Mouse (Mus musculus) hindlimb bud, embryonic 11.5 days (tissue): ENCODE data around the gene Stab1.

Experiments used
- DNase-seq: peaks from one replicate; pipeline ENCODE4 v3.0.0-alpha.2; 2012; ENCODE audit warnings: low read depth, low spot score; ENCODE audit errors: extremely low spot score

Stab1 gene

GRCm38 (mm10) chr14:31165991-31166630 is 2.3 kb downstream of the Stab1 start:
- DNase-seq = no peak

- no peak for DNase-seq
Measured at GRCm38 (mm10) chr14:31165458-31165857, 3.0 kb downstream of the Stab1 start.

GRCm38 (mm10) chr14:31165010-31165409 is 3.4 kb downstream of the Stab1 start:
- DNase-seq = no peak

DNA sequence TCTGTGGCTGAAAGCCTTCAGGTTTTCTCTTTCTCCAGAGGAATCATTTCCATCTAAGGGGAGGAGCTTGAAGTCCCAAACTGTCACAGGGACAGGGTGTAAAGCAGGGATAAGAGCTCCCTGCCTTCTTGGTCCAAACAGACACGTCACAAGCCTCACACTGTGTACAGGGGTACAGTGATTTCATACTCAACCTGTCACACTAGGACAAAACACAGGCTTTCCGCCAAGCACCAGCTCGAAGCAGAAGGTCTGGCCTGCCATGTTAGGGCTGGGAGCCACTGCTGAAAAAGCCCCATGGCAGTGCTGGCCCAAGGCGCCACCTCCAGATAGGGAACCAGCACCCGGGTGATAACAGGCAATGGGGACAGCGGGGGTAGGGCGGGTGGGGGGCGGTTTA is 4.4 kb downstream of the Stab1 start:
- no peak for DNase-seq

GRCm38 (mm10) chr14:31161638-31162037 is 6.8 kb downstream of the Stab1 start:
- no peak for DNase-seq

DNA sequence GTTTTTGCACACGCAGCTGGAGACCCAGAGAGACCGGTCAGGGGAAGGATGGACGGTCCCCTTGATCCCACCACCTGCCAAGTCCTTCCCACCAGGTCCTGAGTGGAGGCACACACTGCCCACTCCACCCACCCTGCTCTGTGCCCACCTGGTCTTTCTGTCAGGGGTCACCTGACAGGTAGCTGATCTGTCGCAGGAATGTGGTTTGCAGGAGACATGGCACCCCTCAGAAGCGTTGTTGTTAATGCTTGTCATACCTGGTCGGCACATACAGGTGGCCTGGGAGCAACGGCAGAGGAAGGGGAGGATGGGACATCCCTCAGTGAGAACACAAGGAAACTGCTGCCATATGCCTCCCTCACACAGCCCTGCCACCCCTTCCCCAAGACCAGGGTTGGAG is 7.2 kb downstream of the Stab1 start:
- DNase-seq = no peak

DNA sequence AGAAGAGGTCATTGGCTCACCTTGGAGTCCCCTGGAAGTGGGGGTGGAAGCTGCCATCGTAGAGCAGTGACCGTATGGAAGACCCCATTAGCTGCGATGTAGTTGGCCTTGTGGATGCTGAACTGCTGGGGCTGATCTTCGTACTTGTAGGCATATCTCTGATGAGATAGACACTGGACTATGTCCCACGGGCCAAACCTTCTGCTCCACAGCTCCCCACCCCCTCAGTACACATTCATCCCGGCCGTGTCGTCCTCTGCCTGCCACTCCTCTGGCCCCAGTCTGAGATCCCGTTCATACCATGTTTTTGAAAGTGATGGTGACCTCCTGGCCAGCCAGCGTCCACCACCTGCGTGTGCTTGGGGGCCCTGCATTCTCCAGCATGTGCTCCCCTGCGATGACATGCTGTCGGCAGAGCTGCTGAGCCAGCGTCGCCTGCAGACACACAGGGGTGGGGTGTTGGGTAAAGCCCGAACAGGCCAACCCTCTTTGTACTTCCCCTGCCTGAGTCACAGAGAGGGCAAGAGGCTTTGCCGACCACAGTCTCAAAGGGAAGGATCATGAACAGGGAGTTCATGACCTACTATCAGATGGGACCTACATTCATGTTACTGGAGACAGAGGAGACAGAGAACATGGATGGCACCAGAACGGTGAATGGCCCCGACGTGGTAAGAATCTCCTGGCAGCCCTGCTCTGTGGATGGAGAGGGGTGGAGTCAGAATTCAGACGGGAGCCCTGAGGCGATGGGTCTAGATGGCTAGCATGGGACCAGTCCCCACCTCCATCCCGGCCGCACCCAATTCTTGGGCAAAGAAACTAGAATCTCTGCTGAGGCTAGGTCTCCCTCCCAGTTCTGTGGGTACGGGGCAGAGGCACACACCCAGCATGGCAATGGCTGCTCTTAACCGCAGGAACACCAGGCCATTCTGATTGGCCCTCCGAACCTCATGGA is 8.0 kb downstream of the Stab1 start:
- no peak for DNase-seq

- no peak for DNase-seq
Measured at GRCm38 (mm10) chr14:31145694-31146093, 22.7 kb downstream of the Stab1 start.

- no peak for DNase-seq
Measured at GRCm38 (mm10) chr14:31141011-31141410, 27.4 kb downstream of the Stab1 start.

DNA sequence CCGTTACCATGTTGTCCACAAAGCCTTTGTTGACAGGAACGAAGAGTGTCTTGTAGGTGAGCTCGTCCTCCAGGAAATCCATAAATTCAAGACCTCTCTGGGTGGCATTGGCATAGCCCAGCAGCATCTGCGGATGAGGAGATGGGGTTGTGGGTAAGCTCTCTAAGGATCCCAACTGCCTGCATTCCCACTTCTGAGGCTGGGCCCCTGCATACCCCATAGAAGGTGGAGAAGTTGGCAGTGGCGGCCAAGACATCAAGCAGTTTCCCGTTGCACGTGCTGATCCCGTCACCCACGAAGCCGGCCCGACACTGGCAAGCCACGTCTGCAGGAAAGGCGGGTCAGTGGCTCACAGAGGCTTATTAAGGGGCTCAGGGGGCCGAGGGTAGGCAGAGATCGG is 28.3 kb downstream of the Stab1 start:
- no peak for DNase-seq

DNA sequence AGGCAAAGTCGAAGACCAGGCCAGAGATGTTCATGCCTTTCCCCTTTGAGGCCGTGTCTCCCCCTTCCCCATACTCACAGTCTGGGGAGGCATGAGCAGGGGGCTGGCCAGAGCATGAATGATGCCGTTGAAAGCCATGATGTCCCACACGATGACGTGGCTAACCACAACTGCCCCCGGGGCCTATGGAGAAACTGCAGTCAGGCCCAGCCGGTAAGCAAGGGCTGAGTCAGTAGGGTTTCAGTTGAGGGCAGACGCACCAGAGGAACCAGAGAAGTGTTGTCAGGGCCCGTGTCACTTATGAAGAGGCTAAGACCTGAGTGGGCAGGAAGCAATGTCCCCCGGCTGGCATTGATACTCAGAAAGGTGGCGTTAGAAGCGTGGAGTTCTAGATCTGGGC is 28.8 kb downstream of the Stab1 start:
- no peak for DNase-seq

DNA sequence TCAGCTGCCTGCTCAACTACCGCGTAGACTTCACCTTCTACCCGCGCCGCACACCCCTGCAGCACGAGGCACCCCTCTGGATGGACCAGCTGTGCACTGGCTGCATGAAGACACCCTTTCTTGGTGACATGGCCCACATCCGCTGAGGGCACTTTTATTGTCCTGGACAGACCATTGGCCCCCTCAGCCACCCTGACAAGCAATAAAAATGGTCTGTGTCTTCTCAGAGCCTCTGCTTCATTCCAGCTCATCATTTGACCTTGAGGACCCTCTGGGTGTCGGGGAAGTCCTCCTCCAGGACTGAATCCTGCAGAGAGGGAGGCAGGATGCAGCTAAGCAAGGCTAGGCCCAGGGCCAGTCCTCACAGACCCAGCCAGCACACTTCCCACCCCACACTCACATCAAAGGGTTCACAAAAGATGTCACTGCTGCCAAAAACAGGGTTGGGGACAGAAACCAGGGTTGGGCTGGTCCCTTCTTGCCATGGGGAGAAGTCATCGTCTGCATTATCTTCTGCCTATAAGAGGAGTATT is 29.5 kb downstream of the Stab1 start:
- no peak for DNase-seq

- no peak for DNase-seq
Measured at GRCm38 (mm10) chr14:31138219-31138896, 30.1 kb downstream of the Stab1 start.

- no peak for DNase-seq
Measured at GRCm38 (mm10) chr14:31137791-31138190, 30.6 kb downstream of the Stab1 start.

DNA sequence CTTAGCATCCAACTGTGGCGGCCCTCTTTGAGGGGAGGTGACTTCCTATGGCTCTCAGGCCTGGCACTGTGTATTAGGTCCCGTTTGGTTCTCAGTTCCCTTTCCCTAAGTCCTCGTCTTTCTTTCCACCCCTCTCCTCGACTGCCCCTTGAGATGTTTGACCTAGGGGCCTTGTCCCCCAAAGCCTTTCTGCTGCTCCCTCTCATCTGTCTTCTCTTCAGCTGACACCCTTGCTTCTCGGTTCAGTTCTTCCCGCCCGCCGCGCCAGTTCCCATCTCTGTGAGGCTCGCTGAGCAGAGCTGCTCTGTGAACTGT is 31.2 kb downstream of the Stab1 start:
- DNase-seq = no peak

- DNase-seq = no peak
Measured at GRCm38 (mm10) chr14:31136411-31137280, 31.8 kb downstream of the Stab1 start.

- no peak for DNase-seq
Measured at GRCm38 (mm10) chr14:31135495-31136410, 32.7 kb downstream of the Stab1 start.

GRCm38 (mm10) chr14:31134015-31135000 is 34.1 kb downstream of the Stab1 start:
- no peak for DNase-seq
